Mouse (Mus musculus): ENCODE results near the gene Fam198b.

DNA sequence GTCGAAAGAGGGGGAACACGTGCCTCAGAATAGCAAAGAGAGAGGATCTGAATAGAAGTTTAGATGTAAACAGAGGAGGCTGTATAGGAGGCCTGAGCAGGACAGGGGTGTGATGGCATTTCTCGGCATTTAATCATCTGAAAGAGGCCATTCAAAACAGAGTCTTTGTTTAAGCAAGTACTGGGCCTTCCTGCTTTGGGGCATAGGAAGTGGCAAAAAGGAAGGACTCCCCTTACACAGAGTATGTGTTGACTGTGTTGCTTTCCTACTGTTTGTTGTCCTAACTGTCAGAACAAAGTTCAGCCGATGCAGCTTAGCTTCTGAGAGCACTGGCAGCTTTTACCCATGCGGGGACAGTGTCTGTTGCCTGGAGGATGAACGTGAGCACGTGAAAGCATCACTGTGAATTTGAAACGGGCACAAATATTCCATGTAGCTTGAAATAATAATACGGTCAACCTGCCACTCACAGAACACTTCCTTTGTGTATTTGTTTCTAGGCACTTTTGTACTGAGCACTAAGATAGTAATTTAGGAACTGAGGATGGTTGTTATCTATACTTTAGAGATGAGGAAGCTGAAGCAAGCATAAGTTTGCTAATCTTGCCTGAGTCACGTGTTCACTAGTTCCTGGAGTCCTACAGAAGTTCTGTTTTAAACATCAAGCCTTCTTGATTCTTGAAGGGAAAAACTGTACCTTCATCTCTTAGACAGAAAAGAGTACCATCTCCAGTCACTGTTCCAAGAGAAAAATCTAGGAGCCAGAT, 26.2 kb downstream of the Fam198b start:
- TF ChIP-seq CTCF (IDR thresholded peaks at IDR 0.05; ENCODE audit: control insufficient read depth, insufficient read depth, insufficient replicate concordance, low read depth, low read length), result no peak
- no peak for TF ChIP-seq POLR2A (IDR thresholded peaks at IDR 0.05; ENCODE audit: control insufficient read depth, low read depth, low read length)
